Mouse (Mus musculus) ovary, adult 18-20 months (tissue): ENCODE measurements around the gene Mlec.

Experiments
- DNase-seq: peaks from one replicate; pipeline ENCODE4 v3.0.0; 2022; ENCODE audit warnings: low spot score, mixed read lengths

The Mlec gene

GRCm38 (mm10) chr5:115158040-115158983 lies at the start of gene Mlec:
Gene Mlec (minus strand): TSS chr5:115158179.
- DNase-seq = peak; percentile 99

- DNase-seq = no peak
These were observed 49.3 kb upstream of the Mlec start for GRCm38 (mm10) chr5:115207244-115207643.

- DNase-seq = no peak
These were observed 46.8 kb upstream of the Mlec start for GRCm38 (mm10) chr5:115204562-115205311.

GRCm38 (mm10) chr5:115203735-115204561 lies 46.0 kb upstream of the Mlec start:
- no peak for DNase-seq

DNA sequence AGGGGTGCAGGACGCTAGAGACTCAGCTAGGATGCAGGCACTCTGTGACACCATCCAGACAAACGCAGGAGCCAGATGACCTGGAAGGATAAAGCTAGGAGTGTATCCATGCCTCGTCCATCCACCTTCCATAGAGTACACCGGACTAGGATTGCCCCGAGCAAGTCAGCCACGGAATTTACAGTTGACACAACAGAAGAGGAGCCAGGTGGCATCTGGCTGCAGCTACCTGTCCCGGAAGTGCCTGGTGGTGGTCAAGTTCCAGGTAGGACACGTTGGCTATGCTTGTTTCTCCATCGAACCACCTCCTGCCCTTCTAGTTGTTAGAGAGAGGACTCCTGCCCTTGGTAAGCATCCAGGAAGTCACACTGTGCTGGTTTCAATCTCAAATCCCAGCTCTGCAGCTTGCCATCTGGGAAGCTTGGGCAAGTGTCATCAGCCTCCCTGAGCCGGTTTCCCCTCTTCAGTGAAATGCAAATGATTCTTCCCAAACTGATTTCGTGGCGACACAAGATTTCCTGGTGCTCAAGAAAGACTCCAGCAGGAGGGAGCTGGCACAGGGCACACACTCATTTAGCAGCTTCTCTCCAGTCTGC lies 36.7 kb upstream of the Mlec start:
- no peak for DNase-seq

GRCm38 (mm10) chr5:115193669-115194625 lies 36.0 kb upstream of the Mlec start, which contains the start of gene Cabp1:
Gene Cabp1 (minus strand): TSS chr5:115194381.
- DNase-seq = no peak

DNA sequence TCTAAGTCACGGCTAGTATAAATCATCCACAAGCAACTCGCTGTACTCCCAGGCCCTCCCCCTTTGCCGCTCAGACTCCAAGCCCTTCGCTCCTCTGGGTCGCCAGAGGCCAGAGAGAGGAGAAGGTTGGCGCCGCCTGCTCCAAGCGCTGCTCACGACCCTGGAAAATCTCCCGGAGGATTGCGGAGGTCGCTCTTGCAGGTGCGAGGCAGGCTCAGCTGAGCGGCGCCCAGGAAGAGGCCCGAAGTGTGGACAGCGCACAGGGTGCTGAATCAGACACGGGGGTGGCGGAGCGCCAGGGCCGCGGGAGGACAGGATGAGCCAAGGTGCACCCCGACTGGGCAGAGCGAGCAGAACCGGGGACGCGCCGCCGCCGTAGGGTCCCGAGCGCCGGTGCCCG lies 35.2 kb upstream of the Mlec start:
- peak; percentile 48 for DNase-seq

- DNase-seq = no peak
These were observed 34.8 kb upstream of the Mlec start for GRCm38 (mm10) chr5:115192828-115193195.

DNA sequence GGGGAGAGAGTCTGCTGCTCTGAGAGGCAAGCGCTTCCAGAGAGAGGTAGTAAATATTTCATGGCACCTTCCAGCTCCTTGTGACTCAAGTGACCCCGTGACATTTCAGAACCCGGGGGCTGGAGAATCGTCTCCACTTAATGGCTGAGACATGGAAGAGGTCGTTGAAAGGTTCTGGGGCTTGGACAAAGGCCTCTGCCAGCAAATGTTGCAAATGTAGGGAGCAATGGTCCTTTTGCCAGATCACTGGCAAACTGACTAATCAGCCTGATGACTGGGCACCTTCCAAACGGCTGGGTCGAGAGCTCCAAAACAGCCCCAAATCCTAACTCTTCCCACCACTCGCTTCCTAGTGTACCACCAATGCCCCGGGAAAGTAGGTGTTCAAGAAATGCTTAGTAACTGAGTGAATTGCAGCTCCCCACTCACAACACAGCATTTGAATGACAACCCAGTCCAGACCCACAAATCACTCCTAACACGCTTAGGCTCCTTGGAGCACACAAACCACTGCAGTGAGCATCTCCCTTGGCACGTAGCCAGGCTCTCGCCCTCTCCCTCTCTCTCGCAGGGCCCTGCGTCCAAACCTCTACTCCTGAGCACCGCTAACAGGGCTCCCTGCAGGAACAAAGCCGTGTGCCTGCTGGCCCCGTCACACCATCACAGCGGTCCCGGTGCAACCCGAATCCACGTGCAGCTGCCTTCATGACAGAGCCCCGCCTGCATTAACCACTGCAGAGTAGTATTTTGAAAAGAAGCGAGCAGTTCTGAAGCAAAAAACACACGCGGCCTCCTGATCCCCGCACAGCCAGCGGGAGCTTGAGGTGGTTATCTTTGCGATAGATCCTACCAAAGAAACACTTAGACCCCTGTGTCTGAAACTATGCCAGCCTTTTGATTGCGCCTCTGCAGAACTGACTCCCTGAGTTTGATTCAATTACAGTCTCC lies 34.2 kb upstream of the Mlec start:
- no peak for DNase-seq

- no peak for DNase-seq
These were observed 32.1 kb upstream of the Mlec start for GRCm38 (mm10) chr5:115190081-115190480.

DNA sequence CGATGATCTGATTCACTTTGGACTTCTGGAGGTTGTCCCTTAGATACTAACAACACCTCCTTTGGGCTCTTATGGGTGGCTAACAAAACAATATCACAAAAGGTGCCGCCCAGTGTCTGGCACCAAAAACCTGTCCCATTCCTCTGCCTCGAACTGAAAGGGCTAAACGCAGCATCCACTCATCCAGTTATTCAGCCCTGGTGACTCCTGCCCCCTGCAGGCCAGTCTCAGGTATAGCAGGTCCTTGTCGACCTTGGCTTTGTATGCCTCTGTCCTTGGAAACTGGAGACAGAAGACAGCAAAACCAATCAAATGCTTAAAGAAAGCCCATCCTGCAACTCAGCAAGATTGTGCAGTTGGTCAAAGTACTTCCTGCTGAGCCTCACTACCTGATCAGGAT lies 30.8 kb upstream of the Mlec start:
- DNase-seq = no peak

DNA sequence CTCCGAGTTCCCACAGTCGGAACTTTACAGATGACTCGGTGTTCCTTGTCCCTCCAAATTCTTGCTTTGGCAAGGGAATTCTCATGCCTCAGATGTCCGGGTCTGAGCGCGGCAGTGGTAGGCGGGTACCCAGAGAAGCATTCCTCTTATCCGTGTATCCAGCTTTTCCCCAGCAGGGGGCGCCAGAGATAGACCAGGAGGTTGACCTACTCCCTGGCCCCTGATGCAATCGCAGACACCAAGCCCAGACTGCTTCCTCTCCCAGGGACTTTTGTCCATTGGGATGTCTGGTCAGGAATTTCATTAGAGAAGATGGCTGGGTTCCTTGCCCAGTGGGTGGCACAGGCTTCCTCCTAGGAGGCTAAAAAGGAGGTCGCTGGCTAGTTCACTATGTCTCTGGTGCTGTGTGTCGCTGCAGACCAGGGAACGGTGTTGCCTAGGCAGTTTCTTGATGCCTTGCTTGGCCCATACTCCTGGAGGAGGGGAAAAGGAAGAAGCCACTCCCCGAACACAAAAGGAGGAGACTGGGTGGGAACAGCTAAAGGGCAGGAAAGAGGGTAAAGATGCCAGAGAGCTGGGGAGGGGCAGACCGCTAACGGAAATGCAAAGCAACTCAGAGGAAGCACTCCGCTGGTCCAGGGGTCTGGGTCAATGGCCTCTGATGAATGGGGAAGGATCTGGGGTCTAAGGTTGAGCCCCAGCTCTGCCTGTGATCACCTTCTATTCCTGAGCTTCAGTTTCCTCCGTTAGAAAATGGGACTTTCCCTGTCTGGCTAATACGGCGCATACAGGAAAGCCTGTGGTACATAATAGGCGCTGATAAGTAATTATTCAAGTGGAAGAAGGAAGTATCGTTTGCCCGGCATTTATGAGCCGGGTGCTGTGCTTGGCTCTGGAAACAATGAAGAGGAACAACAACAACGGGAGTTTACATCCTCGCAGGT lies 29.5 kb upstream of the Mlec start:
- DNase-seq = peak; percentile 74

DNA sequence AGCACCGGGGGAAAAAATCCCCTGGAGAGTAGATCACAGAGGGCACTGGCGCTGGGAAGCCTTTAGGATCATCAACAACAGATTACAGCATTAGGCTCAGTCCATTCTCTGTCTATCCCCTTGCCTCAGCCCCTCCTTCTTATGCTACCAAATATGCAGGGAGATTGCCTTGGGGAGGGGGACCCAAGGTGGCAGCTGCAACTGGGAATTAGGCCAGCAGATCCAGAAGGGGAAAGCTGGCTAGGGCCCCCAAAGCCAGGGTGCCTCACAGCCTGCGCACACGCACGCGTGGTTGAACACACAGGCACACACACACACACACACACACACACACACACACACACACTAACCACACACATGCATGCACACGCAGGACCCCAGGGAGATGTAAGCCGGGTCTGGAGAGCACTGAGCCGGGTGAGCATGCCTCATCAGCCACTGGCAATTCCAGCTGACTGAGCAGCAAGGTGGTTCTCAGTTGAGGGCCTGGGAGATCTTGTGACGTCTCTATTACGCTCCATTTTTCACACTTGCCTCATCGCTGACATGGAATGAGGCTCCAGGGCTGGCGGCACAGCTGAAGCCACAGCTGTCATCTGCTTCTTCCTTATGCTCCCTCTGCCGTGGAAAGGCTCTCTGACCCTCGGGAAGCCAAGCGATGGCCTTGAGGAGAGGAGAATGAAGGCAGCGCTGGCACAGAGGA lies 28.5 kb upstream of the Mlec start:
- no peak for DNase-seq

- no peak for DNase-seq
These were observed 26.7 kb upstream of the Mlec start for GRCm38 (mm10) chr5:115184726-115185125.

DNA sequence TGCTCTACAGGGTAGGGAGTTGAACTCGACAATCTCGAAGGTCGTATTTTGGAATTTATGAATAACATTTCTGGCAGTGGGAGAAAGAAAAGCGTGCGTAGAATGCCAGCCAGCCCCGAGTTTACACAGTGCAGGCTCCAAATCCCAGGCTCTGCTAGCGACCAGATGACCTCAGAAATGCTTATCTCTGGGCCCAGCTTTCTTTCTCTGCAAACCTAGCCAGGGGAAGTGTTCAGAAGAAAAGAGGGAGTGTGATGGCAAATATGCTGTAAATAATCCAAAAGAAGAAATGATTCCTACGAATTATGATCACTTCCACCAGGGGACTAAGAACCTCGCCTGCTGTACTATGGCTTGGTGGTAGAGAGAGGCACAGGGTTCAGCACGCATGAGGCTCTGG lies 25.5 kb upstream of the Mlec start:
- no peak for DNase-seq

GRCm38 (mm10) chr5:115182925-115183324 lies 24.9 kb upstream of the Mlec start:
- no peak for DNase-seq

DNA sequence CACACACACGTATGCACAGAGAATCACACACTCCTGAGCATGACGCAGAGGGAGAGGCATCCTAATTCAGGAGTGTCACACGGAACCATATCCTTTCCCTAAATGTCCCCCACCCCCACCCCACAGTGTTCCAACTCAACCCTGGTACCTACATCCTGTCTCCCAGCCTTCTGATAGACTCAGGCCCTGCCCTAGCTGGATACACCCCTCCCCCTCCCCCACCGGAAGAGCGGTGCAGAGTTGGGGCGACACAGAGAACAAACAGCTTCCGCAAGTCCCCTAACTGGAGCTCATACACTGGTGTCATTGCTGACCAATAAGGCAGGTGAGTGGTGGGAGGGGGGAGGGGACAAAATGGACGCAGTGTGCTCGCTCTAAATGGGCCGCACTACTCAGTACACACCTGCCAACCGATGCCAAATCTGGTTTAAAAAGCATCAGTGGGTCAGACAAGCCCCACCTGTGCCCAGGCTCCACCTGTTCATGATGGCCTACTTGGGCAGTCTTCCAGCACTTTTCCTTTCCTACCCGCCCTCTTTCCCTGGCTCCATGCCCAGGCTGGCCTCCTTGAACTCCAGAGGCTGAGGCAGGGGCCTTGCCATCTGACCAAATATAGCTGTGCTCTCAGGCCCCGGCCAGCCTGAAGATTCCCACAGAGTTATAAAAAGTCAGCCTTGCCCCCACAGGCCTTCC lies 23.4 kb upstream of the Mlec start:
- DNase-seq = peak; percentile 53
